Mouse (Mus musculus): ENCODE results near the gene Cnppd1. TPM values are rescaled to one million over a fixed set of nuclear protein-coding genes. Genes with fewer than 3 reads are reported as not detected.
A peak's percentile ranks its signal among the peaks of the same experiment; 100 is the strongest.

Cnppd1 gene
- total and polyA plus RNA-seq, 3 experiments: 12.3 to 47.2 (median 16.2) TPM

DNA sequence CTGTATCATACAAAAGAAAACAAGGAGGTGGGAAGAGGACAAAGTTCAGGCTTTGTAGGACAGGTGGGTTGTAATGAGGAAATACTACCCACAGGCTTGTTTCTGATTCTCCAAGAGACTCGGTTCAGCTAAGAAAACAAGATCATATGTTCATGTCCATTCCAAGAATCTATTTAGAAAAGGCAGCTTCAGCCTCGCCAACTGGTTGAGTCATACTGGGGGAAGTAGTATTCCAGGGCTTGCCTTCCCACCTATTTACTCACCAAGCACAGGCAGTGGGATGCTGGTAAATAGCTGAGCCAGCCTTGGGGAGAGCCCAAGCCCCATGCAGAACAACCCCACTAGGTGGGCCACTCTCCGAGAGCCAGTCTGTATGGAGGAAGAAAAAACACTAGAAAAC, 13.9 kb downstream of the Cnppd1 start:
- Histone ChIP-seq H3K27ac (ENCODE audit: insufficient read depth, low read depth) (no peak overlapping the region), H3K9me3 (replicated peaks; ENCODE audit: low read length) (no peaks in the 10 kb centered on the region), H3K36me3 (replicated peaks in 1 of 2; ENCODE audit: control insufficient read depth in 1 of 2, insufficient read depth in 1 of 2, low read length in 1 of 2) (no peaks in the 10 kb centered on the region), H3K79me2 (replicated peaks; ENCODE audit: control insufficient read depth, extremely low read depth, insufficient read depth, poor library complexity, severe bottlenecking) (no peaks in the 10 kb centered on the region), H3K4me1 (ENCODE audit: control insufficient read depth in 1 of 2, insufficient read depth in 2 of 2) (peaks cover 9 to 14% of the 10 kb centered on the region in 2 experiments), H3K9ac (ENCODE audit: insufficient read depth, low read depth) (no peak overlapping the region), H3K4me2 (ENCODE audit: insufficient read depth, low read depth, poor library complexity, severe bottlenecking) (no peak overlapping the region), H3K27me3 (replicated peaks) (no peaks in the 10 kb centered on the region), H3K4me3 (replicated peaks in 1 of 3; ENCODE audit: low read depth in 2 of 3, low read length in 2 of 3, poor library complexity in 1 of 3) (no peak overlapping the region)
- no peak for TF ChIP-seq GABPA (IDR thresholded peaks at IDR 0.05; ENCODE audit: insufficient replicate concordance, low read depth, low read length)
- dilution Hi-C loops (cut with MboI; ENCODE audit: extremely low pct_ligation_motif_present, extremely low pct_unique_long_range_greater_than_20kb, low sequenced_read_pairs): no loop called here
- no peak for DNase-seq (ENCODE audit: extremely low read depth)
- in situ Hi-C loops (cut with MboI; ENCODE audit: low pct_ligation_motif_present, low pct_unique_long_range_greater_than_20kb, low sequenced_read_pairs): no loop called here

- Histone ChIP-seq H3K9me3 (replicated peaks; ENCODE audit: low read length) (no peaks in the 10 kb centered on the region), H3K36me3 (replicated peaks in 1 of 2; ENCODE audit: control insufficient read depth in 1 of 2, insufficient read depth in 1 of 2, low read length in 1 of 2) (no peaks in the 10 kb centered on the region), H3K4me1 (ENCODE audit: control insufficient read depth in 1 of 2, insufficient read depth in 2 of 2) (peaks cover 9 to 16% of the 10 kb centered on the region in 2 experiments), H3K27me3 (replicated peaks) (no peaks in the 10 kb centered on the region), H3K4me3 (replicated peaks in 1 of 3; ENCODE audit: low read depth in 2 of 3, low read length in 2 of 3, poor library complexity in 1 of 3) (peak overlapping the region; percentile 51 to 64 (median 61)), H3K27ac (ENCODE audit: insufficient read depth, low read depth) (0 out of 2 replicates have a peak overlapping the region, but pooled peaks have one; percentile 6), H3K9ac (ENCODE audit: insufficient read depth, low read depth) (0 out of 2 replicates have a peak overlapping the region, but pooled peaks have one; percentile 16), H3K4me2 (ENCODE audit: insufficient read depth, low read depth, poor library complexity, severe bottlenecking) (peak overlapping the region; percentile 57), H3K79me2 (replicated peaks; ENCODE audit: control insufficient read depth, extremely low read depth, insufficient read depth, poor library complexity, severe bottlenecking) (no peaks in the 10 kb centered on the region)
- no peak for DNase-seq (ENCODE audit: extremely low read depth)
- dilution Hi-C loops (cut with MboI; ENCODE audit: extremely low pct_ligation_motif_present, extremely low pct_unique_long_range_greater_than_20kb, low sequenced_read_pairs): no loop called here
- TF ChIP-seq ZC3H11A (IDR thresholded peaks at IDR 0.05; ENCODE audit: low read depth, low read length) (no peak), MAX (IDR thresholded peaks at IDR 0.05; ENCODE audit: low read length) (no peak), E2F4 (IDR thresholded peaks at IDR 0.05; ENCODE audit: insufficient replicate concordance, low read depth, low read length) (no peak), NRF1 (IDR thresholded peaks at IDR 0.05; ENCODE audit: low read depth, low read length) (no peak), MAFK (IDR thresholded peaks at IDR 0.05; ENCODE audit: insufficient replicate concordance, low read length) (no peak), TCF12 (IDR thresholded peaks at IDR 0.05; ENCODE audit: low read depth, low read length) (no peak), ZMIZ1 (IDR thresholded peaks at IDR 0.05; ENCODE audit: low read depth, low read length) (no peak), USF2 (conservative IDR thresholded peaks at IDR 0.05; ENCODE audit: low read depth, low read length) (no peak), PAX5 (IDR thresholded peaks at IDR 0.05; ENCODE audit: low read length) (no peak), CTCF (conservative IDR thresholded peaks at IDR 0.05 in 1 of 2, IDR thresholded peaks at IDR 0.05 in 1 of 2; ENCODE audit: low read depth in 2 of 2, low read length in 2 of 2) (no peak), RCOR1 (conservative IDR thresholded peaks at IDR 0.05; ENCODE audit: low read depth, low read length) (no peak), NELFE (IDR thresholded peaks at IDR 0.05; ENCODE audit: low read depth, low read length) (no peak), JUND (conservative IDR thresholded peaks at IDR 0.05; ENCODE audit: low read depth, low read length) (no peak), CHD1 (IDR thresholded peaks at IDR 0.05; ENCODE audit: low read depth, low read length) (no peak), BHLHE40 (IDR thresholded peaks at IDR 0.05; ENCODE audit: low read depth, low read length) (no peak), EP300 (IDR thresholded peaks at IDR 0.05; ENCODE audit: low read length) (no peak), IRF4 (IDR thresholded peaks at IDR 0.05; ENCODE audit: low read depth, low read length) (no peak), RAD21 (IDR thresholded peaks at IDR 0.05; ENCODE audit: low read depth, low read length) (no peak)
- in situ Hi-C loops (cut with MboI; ENCODE audit: low pct_ligation_motif_present, low pct_unique_long_range_greater_than_20kb, low sequenced_read_pairs): no loop called here
Measured at GRCm38 (mm10) chr1:75125418-75125817, 17.1 kb downstream of the Cnppd1 start.
